Mouse (Mus musculus) liver, postnatal 0 days (tissue): ENCODE measurements around the gene Grik4. TPM values are rescaled to one million over a fixed set of nuclear protein-coding genes. Genes with fewer than 3 reads are reported as not detected.

Experiments
- ATAC-seq: fragments of 200-750 bp; cut with Nextera tagmentation; 2 replicates; pipeline ENCODE4 v1.8.0; 2017; ENCODE audit warnings: mild to moderate bottlenecking, moderate library complexity
- DNase-seq: peaks from one replicate; pipeline ENCODE4 v3.0.0-alpha.2; 2016
- H3K27ac ChIP-seq: fragments of 300-500 bp; sonication (generic); 2 replicates; pipeline ENCODE4 v1.5.1; 2014; ENCODE audit warnings: antibody characterized with exemption, moderate library complexity, mild to moderate bottlenecking, low read depth
- H3K27me3 ChIP-seq: fragments of 300-500 bp; sonication (generic); 2 replicates; pipeline ENCODE4 v1.6.1; 2014; ENCODE audit warnings: low read length, control low read depth, mixed read lengths; ENCODE audit not compliant: insufficient read depth
- H3K36me3 ChIP-seq: fragments of 300-500 bp; sonication (generic); replicated peaks from 2 replicates; pipeline ENCODE4 v1.6.1; 2014; ENCODE audit warnings: mild to moderate bottlenecking, control low read depth, low read length, moderate library complexity, mixed read lengths; ENCODE audit not compliant: insufficient read depth
- H3K4me1 ChIP-seq: fragments of 300-500 bp; sonication (generic); 2 replicates; pipeline ENCODE4 v1.6.1; 2014; ENCODE audit warnings: antibody characterized with exemption, mild to moderate bottlenecking, control low read depth; ENCODE audit not compliant: insufficient read depth
- H3K4me2 ChIP-seq: fragments of 300-500 bp; sonication (generic); 2 replicates; pipeline ENCODE4 v1.6.1; 2014; ENCODE audit warnings: low read depth, mild to moderate bottlenecking, low read length, moderate library complexity, mixed read lengths
- H3K4me3 ChIP-seq: fragments of 300-500 bp; sonication (generic); 2 replicates; pipeline ENCODE4 v1.5.1; 2014; ENCODE audit warnings: low read depth, low read length
- H3K9ac ChIP-seq: fragments of 300-500 bp; sonication (generic); replicated peaks from 2 replicates; pipeline ENCODE4 v1.6.1; 2014; ENCODE audit warnings: mild to moderate bottlenecking, moderate library complexity
- H3K9me3 ChIP-seq: fragments of 300-500 bp; sonication (generic); 2 replicates; pipeline ENCODE4 v1.6.1; 2016; ENCODE audit warnings: mild to moderate bottlenecking, control low read depth, low read length, mixed read lengths
- CTCF ChIP-seq: sonication (generic); IDR thresholded peaks from 2 replicates; pipeline ENCODE4 v1.5.1; 2016; ENCODE audit warnings: antibody characterized with exemption, low read depth
- EP300 ChIP-seq: IDR thresholded peaks from 2 replicates; pipeline ENCODE4 v1.6.1; 2016; ENCODE audit warnings: antibody characterized with exemption, low read depth, mild to moderate bottlenecking
- WGBS: fragments of 180-500 bp; shearing (Covaris S2); extraction: QIAGEN DNeasy Blood & Tissue Kit; methylation state at CpG from one replicate; pipeline ENCODE4 v1.1.7; 2014; ENCODE audit not compliant: insufficient replicate concordance; 5-methylcytosine and 5-hydroxymethylcytosine counted together
- polyA plus RNA-seq: library from polyadenylated mRNA; unstranded; fragments of >200 nt; fragmentation: Nextera tagmentation; extraction: Ambion mirVana; gene quantifications from 2 replicates; pipeline ENCODE4 v1.2.1, GENCODE M21; 2015

Gene Grik4
- polyA plus RNA-seq, 1 experiment from 2014 or later: 0.08 TPM

DNA sequence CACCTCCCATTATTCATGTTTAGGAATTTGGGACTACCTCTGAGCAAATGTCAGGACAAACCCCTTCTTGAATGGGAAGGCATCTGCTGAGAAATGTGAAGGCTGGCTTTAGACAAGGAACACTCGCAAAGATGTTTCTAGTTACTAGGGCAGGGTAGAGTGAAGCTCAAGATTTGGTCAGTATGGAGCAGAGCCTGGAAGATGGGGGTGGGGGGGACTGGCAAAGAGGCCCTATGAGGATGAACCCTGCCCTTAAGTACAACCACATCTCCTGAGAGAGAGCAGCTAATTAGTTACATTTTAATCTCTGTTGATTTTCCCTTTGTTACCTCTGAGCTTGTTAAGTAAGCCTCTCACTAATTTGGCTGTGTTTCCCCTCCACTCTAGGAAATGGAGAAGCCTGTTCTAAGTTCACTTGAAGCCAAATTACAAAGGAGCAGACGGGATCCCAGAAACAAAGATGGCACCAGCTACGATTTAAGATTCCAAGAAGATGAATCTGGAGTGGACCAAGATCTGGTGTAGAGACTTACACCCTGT is 439.3 kb downstream of the Grik4 start:
- ATAC-seq: no peak
- 69% methylated on average over 3 of the region's 3 CpGs for WGBS
- Histone ChIP-seq H3K4me1 (peaks cover 18% of the 10 kb centered on the region), H3K4me2 (no peak overlapping the region), H3K9ac (no peak overlapping the region), H3K27ac (no peak overlapping the region), H3K27me3 (no peaks in the 10 kb centered on the region), H3K9me3 (no peaks in the 10 kb centered on the region), H3K36me3 (no peaks in the 10 kb centered on the region), H3K4me3 (no peak overlapping the region)
- no peak for DNase-seq
- TF ChIP-seq EP300 (no peak), CTCF (no peak)

GRCm38 (mm10) chr9:42504559-42504958 is 439.7 kb downstream of the Grik4 start:
- Histone ChIP-seq H3K4me3 (no peak overlapping the region), H3K4me1 (peaks cover 18% of the 10 kb centered on the region), H3K9me3 (no peaks in the 10 kb centered on the region), H3K4me2 (no peak overlapping the region), H3K27me3 (no peaks in the 10 kb centered on the region), H3K9ac (no peak overlapping the region), H3K27ac (no peak overlapping the region), H3K36me3 (no peaks in the 10 kb centered on the region)
- 69% methylated on average over 11 of the region's 11 CpGs for WGBS
- no peak for TF ChIP-seq EP300
- no peak for TF ChIP-seq CTCF
- no peak for DNase-seq
- ATAC-seq: no peak

DNA sequence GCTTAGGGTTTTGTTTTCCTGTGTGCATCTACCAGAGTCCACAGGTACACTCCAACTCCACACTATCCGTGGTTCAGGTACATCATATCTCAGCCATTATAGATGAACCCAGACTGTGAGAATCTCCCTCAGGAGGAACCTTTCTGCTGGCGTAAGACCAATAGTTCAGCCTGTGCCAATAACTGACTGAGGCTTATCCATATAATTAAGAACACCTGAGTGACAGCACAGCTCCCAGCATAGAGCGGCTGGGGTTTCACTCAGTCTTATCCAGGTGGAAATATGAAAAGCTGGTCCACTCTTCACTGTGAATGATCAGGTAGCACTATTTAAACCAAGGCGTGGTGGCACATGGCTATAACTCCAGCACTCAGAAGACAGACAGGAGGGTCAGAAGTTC is 440.6 kb downstream of the Grik4 start:
- ATAC-seq (no peak), DNase-seq (no peak)
- Histone ChIP-seq H3K9ac (no peak overlapping the region), H3K4me1 (peaks cover 18% of the 10 kb centered on the region), H3K36me3 (no peaks in the 10 kb centered on the region), H3K4me3 (no peak overlapping the region), H3K27me3 (no peaks in the 10 kb centered on the region), H3K27ac (no peak overlapping the region), H3K4me2 (no peak overlapping the region), H3K9me3 (no peaks in the 10 kb centered on the region)
- TF ChIP-seq CTCF (no peak), EP300 (no peak)
- 81% methylated on average over 4 of the region's 4 CpGs for WGBS

DNA sequence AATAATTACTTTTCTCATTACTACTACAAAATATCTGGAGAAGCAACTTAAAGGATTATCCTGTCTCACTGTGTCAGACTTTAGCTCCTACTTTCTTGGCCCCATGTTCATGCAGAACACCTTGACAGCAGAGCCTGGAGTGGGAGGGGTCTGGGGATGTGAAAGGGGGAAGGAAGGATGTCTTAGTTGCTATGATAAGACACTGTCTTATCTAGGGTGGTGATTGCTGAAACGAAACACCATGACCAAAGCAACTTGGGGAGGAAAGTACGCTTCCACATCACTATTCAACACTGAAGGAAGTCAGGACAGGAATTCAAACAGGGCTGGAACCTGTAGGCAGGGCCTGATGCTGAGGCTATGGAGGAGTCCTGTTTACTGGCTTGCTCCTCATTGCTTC is 448.0 kb downstream of the Grik4 start:
- 52% methylated on average over 2 of the region's 2 CpGs for WGBS
- Histone ChIP-seq H3K27ac (no peak overlapping the region), H3K4me1 (no peaks in the 10 kb centered on the region), H3K9me3 (0 out of 2 replicates have a peak, but pooled peaks cover 3% of the 10 kb centered on the region), H3K36me3 (no peaks in the 10 kb centered on the region), H3K9ac (no peak overlapping the region), H3K4me3 (no peak overlapping the region), H3K4me2 (no peak overlapping the region), H3K27me3 (no peaks in the 10 kb centered on the region)
- DNase-seq (no peak), ATAC-seq (no peak)
- TF ChIP-seq EP300 (no peak), CTCF (no peak)

DNA sequence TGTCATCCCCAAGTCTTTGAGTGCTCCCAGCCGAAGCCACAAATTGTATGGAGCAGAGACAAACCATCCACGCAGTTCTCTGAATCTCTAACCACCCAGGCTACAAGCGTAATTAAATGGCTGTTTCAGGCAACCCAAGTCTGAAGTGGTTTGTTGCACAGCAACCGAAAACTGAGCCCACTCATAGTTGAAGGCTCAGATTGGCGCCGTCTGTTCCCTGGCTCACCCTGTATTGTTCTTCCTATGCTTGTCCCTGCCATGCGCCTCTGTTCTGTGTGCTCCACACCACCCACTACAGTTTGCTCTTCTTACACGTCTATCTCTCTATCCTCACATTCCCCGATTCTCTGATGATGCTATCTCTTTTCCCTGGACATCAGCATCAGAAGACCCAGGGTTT is 452.5 kb downstream of the Grik4 start:
- Histone ChIP-seq H3K27me3 (no peaks in the 10 kb centered on the region), H3K4me3 (no peak overlapping the region), H3K27ac (no peak overlapping the region), H3K4me1 (0 out of 2 replicates have a peak, but pooled peaks cover 5% of the 10 kb centered on the region), H3K36me3 (no peaks in the 10 kb centered on the region), H3K9ac (no peak overlapping the region), H3K4me2 (no peak overlapping the region), H3K9me3 (no peaks in the 10 kb centered on the region)
- TF ChIP-seq CTCF: no peak
- no peak for TF ChIP-seq EP300
- DNase-seq (no peak), ATAC-seq (no peak)
- WGBS: 85% methylated on average over 9 of the region's 9 CpGs

- H3K9me3 ChIP-seq: no peaks in the 10 kb centered on the region
- WGBS: 70% methylated on average over 16 of the region's 16 CpGs
- no peak overlapping the region for H3K4me2 ChIP-seq
- no peak overlapping the region for H3K27ac ChIP-seq
- no peaks in the 10 kb centered on the region for H3K36me3 ChIP-seq
- no peak for TF ChIP-seq CTCF
- peak; percentile 28 for DNase-seq
- ATAC-seq: peak; percentile 43
- H3K4me3 ChIP-seq: no peak overlapping the region
- H3K4me1 ChIP-seq: 0 out of 2 replicates have a peak, but pooled peaks cover 5% of the 10 kb centered on the region
- no peak overlapping the region for H3K9ac ChIP-seq
- H3K27me3 ChIP-seq: no peaks in the 10 kb centered on the region
Measured at GRCm38 (mm10) chr9:42490589-42491382, 453.5 kb downstream of the Grik4 start.
